Mouse (Mus musculus): ENCODE data around the gene Serpind1. TPM values are rescaled to one million over a fixed set of nuclear protein-coding genes. Genes with fewer than 3 reads are reported as not detected.

Serpind1 gene
- polyA plus RNA-seq, 1 experiment from 2014 or later = 0.51 TPM

- H3K36me3 ChIP-seq = peaks cover 56% of the 10 kb centered on the region
- 92% methylated on average over 6 of the region's 6 CpGs for WGBS
- H3K9ac ChIP-seq = no peak overlapping the region
- H3K27me3 ChIP-seq = no peaks in the 10 kb centered on the region
- H3K4me3 ChIP-seq = no peak overlapping the region
- H3K27ac ChIP-seq = no peak overlapping the region
- H3K4me1 ChIP-seq = no peaks in the 10 kb centered on the region
- no peaks in the 10 kb centered on the region for H3K9me3 ChIP-seq
- no peak overlapping the region for H3K4me2 ChIP-seq (replicated peaks)
- no peak for ATAC-seq (ENCODE audit: insufficient number of reproducible peaks, insufficient read depth, low FRiP score, low TSS enrichment)
Measured at GRCm38 (mm10) chr16:17356031-17356430, 24.9 kb downstream of the Serpind1 start.

GRCm38 (mm10) chr16:17358787-17359186, 27.6 kb downstream of the Serpind1 start:
- no peak overlapping the region for H3K27ac ChIP-seq
- H3K9me3 ChIP-seq = no peaks in the 10 kb centered on the region
- peaks cover 48% of the 10 kb centered on the region for H3K36me3 ChIP-seq
- H3K27me3 ChIP-seq = no peaks in the 10 kb centered on the region
- 87% methylated on average over 4 of the region's 4 CpGs for WGBS
- H3K4me1 ChIP-seq = no peaks in the 10 kb centered on the region
- no peak overlapping the region for H3K9ac ChIP-seq
- no peak overlapping the region for H3K4me3 ChIP-seq
- ATAC-seq (ENCODE audit: insufficient number of reproducible peaks, insufficient read depth, low FRiP score, low TSS enrichment) = no peak
- H3K4me2 ChIP-seq (replicated peaks) = no peak overlapping the region

DNA sequence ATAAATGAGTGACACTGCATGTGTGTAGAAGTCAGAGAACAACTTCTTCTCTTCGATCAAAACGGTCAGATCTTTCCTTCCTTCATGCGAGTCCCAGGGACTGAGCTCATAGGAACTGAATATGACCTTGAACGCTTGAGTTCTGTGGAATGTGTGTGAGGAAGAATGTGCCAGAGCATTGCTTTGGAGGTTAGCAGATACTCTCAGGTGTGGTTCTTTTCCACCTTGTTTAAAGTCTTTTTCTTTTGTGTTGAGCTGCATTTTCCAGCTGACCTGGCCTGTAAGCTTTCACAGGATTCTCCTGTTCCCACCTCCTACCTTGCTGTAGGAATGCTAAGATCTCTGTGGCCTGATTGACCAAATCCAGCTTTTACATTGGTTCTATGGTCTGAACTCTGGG, 51.1 kb downstream of the Serpind1 start:
- peaks cover 16% of the 10 kb centered on the region; the same call in 1 of the 2 replicates for H3K36me3 ChIP-seq
- no peak for ATAC-seq (ENCODE audit: insufficient number of reproducible peaks, insufficient read depth, low FRiP score, low TSS enrichment)
- no peak overlapping the region for H3K9ac ChIP-seq
- H3K4me2 ChIP-seq (replicated peaks) = no peak overlapping the region
- H3K9me3 ChIP-seq = no peaks in the 10 kb centered on the region
- H3K4me1 ChIP-seq = no peaks in the 10 kb centered on the region
- H3K4me3 ChIP-seq = no peak overlapping the region
- H3K27ac ChIP-seq = no peak overlapping the region
- WGBS = 91% methylated on average over 4 of the region's 4 CpGs
- H3K27me3 ChIP-seq = no peaks in the 10 kb centered on the region

- WGBS = 88% methylated on average over 2 of the region's 2 CpGs
- no peak overlapping the region for H3K27ac ChIP-seq
- H3K4me2 ChIP-seq (replicated peaks) = no peak overlapping the region
- H3K4me3 ChIP-seq = no peak overlapping the region
- H3K36me3 ChIP-seq = peaks cover 13% of the 10 kb centered on the region; the same call in 1 of the 2 replicates
- no peaks in the 10 kb centered on the region for H3K9me3 ChIP-seq
- ATAC-seq (ENCODE audit: insufficient number of reproducible peaks, insufficient read depth, low FRiP score, low TSS enrichment) = no peak
- no peaks in the 10 kb centered on the region for H3K27me3 ChIP-seq
- no peaks in the 10 kb centered on the region for H3K4me1 ChIP-seq
- H3K9ac ChIP-seq = no peak overlapping the region
Measured at GRCm38 (mm10) chr16:17383594-17384326, 52.6 kb downstream of the Serpind1 start.

GRCm38 (mm10) chr16:17392784-17393183, 61.6 kb downstream of the Serpind1 start:
- no peaks in the 10 kb centered on the region for H3K27me3 ChIP-seq
- H3K4me2 ChIP-seq (replicated peaks) = no peak overlapping the region
- no peak overlapping the region for H3K9ac ChIP-seq
- no peak overlapping the region for H3K27ac ChIP-seq
- H3K4me3 ChIP-seq = no peak overlapping the region
- no peaks in the 10 kb centered on the region for H3K36me3 ChIP-seq
- H3K4me1 ChIP-seq = no peaks in the 10 kb centered on the region
- ATAC-seq (ENCODE audit: insufficient number of reproducible peaks, insufficient read depth, low FRiP score, low TSS enrichment) = no peak
- 85% methylated on average over 4 of the region's 4 CpGs for WGBS
- no peaks in the 10 kb centered on the region for H3K9me3 ChIP-seq

Other genes with a start within 250 kb of the Serpind1 start
- 150 and 168 TPM in 2 replicates for gene Ppil2, start 220.1 kb upstream of the Serpind1 start, polyA plus RNA-seq (2016; fragmentation: Nextera tagmentation; extraction: Ambion mirVana)
- 81.0 and 85.5 TPM in 2 replicates for gene 2610318N02Rik, start 206.2 kb upstream of the Serpind1 start, polyA plus RNA-seq (2016; fragmentation: Nextera tagmentation; extraction: Ambion mirVana)
- gene Sdf2l1, start 199.0 kb upstream of the Serpind1 start, polyA plus RNA-seq (2016; fragmentation: Nextera tagmentation; extraction: Ambion mirVana) = 64.2 and 70.0 TPM in 2 replicates
- 8.9 and 9.4 TPM in 2 replicates for gene Ydjc, start 186.8 kb upstream of the Serpind1 start, polyA plus RNA-seq (2016; fragmentation: Nextera tagmentation; extraction: Ambion mirVana)
- 0.61 and 1.1 TPM in 2 replicates for gene Ccdc116, start 184.1 kb upstream of the Serpind1 start, polyA plus RNA-seq (2016; fragmentation: Nextera tagmentation; extraction: Ambion mirVana)
- gene Ube2l3, start 128.7 kb upstream of the Serpind1 start, polyA plus RNA-seq (2016; fragmentation: Nextera tagmentation; extraction: Ambion mirVana) = 339 and 358 TPM in 2 replicates
- gene Rimbp3, start 122.8 kb upstream of the Serpind1 start, polyA plus RNA-seq (2016; fragmentation: Nextera tagmentation; extraction: Ambion mirVana) = 0.46 and 0.52 TPM in 2 replicates
- 10.6 and 12.7 TPM in 2 replicates for gene Hic2, start 97.8 kb upstream of the Serpind1 start, polyA plus RNA-seq (2016; fragmentation: Nextera tagmentation; extraction: Ambion mirVana)
- gene Tmem191c, start 55.3 kb upstream of the Serpind1 start, polyA plus RNA-seq (2016; fragmentation: Nextera tagmentation; extraction: Ambion mirVana) = 15.0 TPM in 2 replicates
- gene Snap29, start 74.6 kb downstream of the Serpind1 start, polyA plus RNA-seq (2016; fragmentation: Nextera tagmentation; extraction: Ambion mirVana) = 12.9 and 13.0 TPM in 2 replicates
- 44.6 and 45.2 TPM in 2 replicates for gene Pi4ka, start 74.9 kb downstream of the Serpind1 start, polyA plus RNA-seq (2016; fragmentation: Nextera tagmentation; extraction: Ambion mirVana)
- 91.3 and 91.7 TPM in 2 replicates for gene Crkl, start 120.6 kb downstream of the Serpind1 start, polyA plus RNA-seq (2016; fragmentation: Nextera tagmentation; extraction: Ambion mirVana)
- gene Aifm3, start 158.2 kb downstream of the Serpind1 start, polyA plus RNA-seq (2016; fragmentation: Nextera tagmentation; extraction: Ambion mirVana) = 1.0 and 1.5 TPM in 2 replicates
- gene Lztr1, start 177.3 kb downstream of the Serpind1 start, polyA plus RNA-seq (2016; fragmentation: Nextera tagmentation; extraction: Ambion mirVana) = 104 and 118 TPM in 2 replicates
- gene Thap7, start 199.8 kb downstream of the Serpind1 start, polyA plus RNA-seq (2016; fragmentation: Nextera tagmentation; extraction: Ambion mirVana) = 66.6 and 73.1 TPM in 2 replicates
- not detected in 2 replicates for gene Lrrc74b, start 229.9 kb downstream of the Serpind1 start, polyA plus RNA-seq (2016; fragmentation: Nextera tagmentation; extraction: Ambion mirVana)
- 0.34 and 0.46 TPM in 2 replicates for gene P2rx6, start 230.5 kb downstream of the Serpind1 start, polyA plus RNA-seq (2016; fragmentation: Nextera tagmentation; extraction: Ambion mirVana)